Mouse (Mus musculus) CD4-positive helper T cell, adult 2 months (primary cell): ENCODE data around the gene Prkcb.

Experiments used
- DNase-seq: peaks from one replicate; pipeline ENCODE4 v3.0.0-alpha.2; 2012; ENCODE audit warnings: low read depth, missing footprints, low spot score

The Prkcb gene

GRCm38 (mm10) chr7:122460020-122460419, 171.5 kb downstream of the Prkcb start:
- no peak for DNase-seq

GRCm38 (mm10) chr7:122465823-122466549, 177.4 kb downstream of the Prkcb start:
- DNase-seq = peak; percentile 34

DNA sequence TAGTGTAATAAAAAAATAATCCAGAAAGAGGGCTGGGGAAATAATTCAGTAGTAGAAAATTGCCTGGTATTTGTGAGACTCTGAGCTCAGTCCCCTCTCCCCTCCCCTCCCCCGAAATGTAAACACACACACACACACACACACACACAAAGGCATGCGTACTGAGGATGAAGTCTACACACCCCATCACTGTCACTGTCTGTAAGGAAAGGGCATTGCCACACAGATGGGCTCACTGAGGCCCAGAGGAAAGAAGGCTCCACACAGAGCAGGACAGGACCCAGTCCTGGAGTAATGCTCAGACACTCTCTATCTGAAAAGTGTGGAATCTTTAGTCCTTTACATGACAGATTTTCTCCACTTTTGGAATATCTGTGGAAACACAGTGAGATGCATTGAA, 178.2 kb downstream of the Prkcb start:
- no peak for DNase-seq

DNA sequence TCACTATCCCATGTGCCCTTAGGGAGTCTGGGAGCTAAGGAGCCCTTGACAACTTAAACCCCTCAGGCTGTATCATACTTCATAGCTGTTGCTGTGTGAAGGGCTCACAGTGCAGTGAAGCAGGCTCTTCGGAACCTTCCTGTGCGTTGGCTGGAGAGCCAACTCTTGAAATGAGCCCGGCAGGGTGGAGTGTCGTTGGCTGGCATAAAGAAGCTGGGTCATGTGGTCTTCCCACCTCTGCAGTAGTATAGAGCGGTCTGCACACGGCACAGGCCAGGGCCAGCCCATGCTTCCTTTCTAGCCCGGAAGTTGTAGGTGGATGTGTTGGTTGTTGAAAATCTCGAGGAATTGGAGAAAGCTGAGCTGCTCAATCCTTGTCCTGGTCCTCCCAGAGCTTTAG, 179.3 kb downstream of the Prkcb start:
- DNase-seq = no peak

DNA sequence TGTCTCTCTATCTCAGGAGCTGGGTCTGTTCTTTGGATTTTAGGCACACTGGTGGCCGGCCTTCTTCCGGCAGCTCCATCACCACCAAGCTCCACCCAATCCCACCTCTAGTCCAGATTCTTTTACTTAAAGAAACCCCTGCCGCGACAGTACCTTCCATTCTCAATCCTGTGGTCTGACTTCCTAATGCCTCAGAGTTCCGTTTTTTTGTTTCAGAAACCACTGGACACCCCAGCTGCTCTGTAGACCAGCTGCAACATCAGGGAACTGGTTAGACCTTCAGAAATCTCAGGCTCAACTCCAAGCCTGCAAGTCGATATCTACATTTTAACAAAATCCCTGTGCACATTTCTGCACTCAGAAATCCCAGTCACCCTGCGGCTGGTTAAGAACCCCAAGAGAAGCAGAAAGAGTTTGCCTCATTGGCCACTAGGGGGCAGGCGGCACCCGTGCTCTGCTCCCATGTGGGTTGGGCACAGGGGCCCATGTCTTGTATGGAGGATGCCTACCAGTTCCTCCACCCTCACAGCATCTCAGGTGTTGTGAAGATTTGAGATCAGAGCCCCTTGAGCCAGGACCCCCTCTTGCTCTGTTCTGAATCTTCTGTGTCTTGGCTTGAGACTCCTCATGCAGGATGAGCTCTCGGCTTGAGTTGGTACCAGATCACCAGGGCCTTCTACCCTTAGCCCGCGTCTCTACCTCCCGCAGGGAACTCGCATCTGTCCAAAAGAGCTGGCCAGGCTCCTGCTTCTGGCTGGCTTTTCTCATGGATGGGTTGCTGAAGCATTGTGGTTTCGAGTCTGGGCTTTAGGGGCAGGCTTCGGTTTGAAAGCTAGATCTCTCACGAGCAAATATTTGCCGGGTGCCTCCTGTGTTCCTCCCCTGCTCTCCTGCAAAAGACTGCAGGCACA, 182.1 kb downstream of the Prkcb start:
- peak; percentile 62 for DNase-seq

- DNase-seq = no peak
Observed at GRCm38 (mm10) chr7:122472223-122472622, 183.7 kb downstream of the Prkcb start.

GRCm38 (mm10) chr7:122475038-122475437, 186.5 kb downstream of the Prkcb start:
- no peak for DNase-seq

GRCm38 (mm10) chr7:122476697-122477096, 188.1 kb downstream of the Prkcb start:
- no peak for DNase-seq

GRCm38 (mm10) chr7:122477118-122477517, 188.6 kb downstream of the Prkcb start:
- no peak for DNase-seq

DNA sequence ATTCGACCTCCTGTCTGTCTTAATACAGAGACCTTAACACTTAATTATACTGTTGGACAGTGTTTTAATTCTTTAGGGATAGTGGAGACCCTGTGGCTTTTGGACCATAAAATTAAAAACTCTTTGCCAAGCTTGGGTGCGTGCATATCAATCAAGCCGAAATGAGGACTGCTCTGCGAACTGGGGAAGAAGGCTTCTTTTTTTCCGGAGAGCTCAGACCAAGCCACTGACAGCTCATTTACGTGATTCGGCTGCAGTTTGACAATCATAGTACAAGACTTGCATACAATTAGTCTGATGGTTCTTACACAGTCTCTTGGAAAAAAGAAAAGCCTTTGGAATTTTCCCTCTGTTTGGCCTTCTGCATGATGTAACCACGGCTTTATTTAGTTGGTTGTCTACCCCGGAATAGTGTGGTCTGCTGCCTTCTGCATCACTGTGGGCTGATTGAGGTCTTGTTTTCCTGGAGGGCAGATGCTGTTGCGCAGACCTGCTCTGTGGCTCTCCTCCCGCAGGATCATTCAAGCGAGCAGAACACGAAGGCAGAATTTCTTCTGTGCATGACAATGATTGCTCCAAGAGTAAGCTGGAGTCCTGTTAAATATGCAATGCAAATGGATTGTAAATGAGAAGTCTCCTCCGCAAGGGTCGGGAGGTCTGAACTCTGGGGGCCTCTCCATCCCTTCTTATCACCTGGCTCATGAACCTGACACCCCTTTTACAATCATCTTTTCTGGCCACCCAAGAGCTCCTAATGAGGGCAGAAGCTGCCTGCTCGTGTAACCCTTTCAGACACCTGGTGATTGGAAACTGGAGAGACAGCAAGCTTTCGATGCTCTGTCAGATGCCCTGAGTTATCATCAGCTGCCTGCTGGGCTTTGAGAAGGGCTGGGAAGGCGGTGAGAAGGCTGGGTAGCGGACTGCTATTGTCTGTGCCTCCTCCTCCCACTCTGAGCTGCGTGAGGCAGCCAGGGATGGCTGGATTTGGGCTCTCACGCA, 189.3 kb downstream of the Prkcb start:
- DNase-seq = no peak

- DNase-seq = no peak
Observed at GRCm38 (mm10) chr7:122483949-122484348, 195.4 kb downstream of the Prkcb start.

DNA sequence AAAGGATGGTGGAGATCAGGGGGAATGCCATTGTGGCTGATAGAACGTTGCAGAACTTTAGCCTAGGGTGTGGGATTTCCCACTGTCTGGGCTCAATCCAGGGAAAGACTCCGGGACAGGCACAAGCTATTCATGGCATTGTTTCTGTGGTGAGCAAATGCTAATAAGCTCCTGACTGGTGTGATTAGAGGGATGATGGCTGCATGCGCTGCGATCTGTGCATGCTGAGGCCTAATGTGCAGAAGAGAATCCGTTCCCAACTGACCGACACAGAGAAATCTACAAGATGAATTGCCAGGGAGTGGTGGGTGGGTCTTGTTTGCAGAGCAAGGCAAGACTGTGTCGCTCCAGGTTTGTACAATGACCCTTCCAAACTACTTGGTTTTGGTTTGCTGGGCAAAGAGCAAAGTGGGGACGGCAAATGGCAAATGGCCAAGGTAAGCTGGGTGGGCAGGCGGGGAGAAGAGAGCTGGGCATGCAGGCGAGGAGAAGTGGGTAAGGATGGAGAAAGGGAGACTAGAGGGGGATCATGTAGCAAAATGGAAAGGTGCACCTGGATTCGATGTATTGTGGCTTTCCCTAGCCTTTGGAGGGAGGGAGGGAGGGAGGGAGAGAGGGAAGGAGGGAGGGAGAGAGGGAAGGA, 199.5 kb downstream of the Prkcb start:
- DNase-seq = no peak

DNA sequence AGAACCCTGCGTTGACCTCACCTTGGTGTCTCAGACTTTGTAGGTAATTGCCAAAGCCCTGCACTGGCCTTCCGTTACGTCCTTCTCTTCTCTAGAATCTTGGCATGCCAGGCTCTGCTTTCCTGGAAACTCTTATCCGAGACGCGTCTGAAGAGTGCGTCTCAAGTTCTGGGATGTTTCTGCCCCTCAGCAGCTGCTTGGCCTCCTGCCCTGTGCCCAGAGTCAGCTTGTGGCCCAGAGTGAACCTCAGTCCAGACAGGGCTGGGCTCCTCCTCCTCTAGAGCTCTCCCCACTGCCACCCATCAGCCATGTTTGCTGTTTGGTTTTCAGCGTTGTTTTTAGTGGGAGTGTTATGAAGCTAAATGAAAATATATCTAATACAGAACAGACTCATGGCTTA, 203.5 kb downstream of the Prkcb start:
- DNase-seq = no peak

- no peak for DNase-seq
Observed at GRCm38 (mm10) chr7:122492936-122493335, 204.4 kb downstream of the Prkcb start.

DNA sequence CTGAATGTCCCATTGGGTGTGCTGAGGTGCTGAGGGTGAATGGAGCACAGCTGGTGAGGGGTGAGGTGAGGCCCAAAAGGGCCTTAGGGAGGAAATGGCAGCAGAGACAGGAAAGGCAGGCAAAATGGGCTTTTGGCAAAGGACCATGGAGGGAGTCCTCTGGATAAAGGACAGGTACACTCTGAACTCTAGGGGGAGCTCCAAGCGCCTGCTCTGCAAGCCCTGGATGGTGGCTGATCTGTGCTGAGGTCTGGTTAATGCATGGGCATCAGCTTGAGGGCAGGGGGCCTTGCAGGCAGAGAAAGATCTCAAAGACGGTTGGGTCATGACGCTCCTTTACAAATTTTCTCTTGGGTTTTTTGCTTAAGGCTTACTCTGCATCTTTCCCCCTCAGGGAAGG, 205.5 kb downstream of the Prkcb start:
- DNase-seq = peak; percentile 15

- DNase-seq = no peak
Observed at GRCm38 (mm10) chr7:122497516-122497915, 209.0 kb downstream of the Prkcb start.

DNA sequence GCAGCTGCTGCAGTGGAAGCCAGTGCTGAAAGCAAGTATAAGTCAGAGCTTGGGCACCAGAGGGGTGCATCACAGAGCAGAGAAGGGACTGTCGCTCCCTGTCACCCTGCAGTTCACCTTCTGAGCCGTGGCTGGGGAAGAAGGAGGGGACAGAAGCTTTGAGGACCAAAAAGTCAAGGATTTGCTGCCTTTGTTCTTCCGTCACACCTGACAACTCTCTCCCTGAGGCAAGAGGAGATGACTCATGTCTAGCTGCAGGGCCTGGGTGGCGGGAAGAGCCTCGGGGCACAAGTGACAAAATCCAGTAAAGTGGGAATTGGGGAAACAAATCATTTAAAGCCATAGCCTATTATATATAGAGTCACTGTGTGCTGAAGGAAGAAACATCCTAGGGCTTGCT, 209.9 kb downstream of the Prkcb start:
- no peak for DNase-seq

DNA sequence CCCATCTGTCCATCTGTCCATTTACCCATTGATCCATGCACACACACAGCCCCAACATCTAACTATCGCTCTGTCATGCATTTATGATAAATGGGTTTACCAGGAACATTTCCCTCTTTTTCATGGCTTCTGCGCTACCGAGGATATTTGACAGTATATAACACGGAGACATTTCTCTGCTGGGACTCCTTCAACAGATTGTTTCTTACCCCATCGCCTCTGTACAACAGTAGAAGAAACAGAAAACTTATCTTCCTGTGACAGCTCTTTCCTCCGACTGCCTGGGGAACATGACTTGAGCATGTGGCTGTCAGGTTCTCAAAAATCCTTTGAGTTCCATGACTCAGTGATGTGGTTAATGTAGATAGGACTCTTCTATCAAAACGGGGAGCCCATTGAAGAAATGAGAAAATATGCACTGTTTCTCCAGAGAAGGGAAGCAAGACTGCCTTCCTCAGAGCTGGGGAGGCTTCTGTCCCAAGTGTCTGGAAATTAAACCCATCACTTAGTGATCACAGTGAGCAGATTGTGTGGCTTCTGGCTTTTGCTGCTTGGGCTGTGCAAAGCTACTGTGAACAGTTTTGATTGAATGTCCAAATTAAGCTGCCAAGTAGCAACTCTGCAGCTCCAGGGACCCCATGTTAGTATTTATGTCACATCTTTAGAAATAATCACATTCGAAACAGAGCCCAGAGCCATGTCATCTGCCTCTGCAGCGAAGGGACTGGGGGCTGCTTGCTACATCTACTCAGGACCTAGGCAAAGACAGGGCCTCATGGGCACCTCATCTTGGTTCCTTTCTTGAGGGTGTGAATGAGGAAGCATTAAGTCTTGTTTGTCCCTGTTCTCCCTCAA, 211.4 kb downstream of the Prkcb start:
- DNase-seq = no peak

- no peak for DNase-seq
Observed at GRCm38 (mm10) chr7:122506467-122506866, 217.9 kb downstream of the Prkcb start.

GRCm38 (mm10) chr7:122509903-122510302, 221.4 kb downstream of the Prkcb start:
- DNase-seq = no peak
